Mouse (Mus musculus) megakaryocyte-erythroid progenitor cell, adult 5-6 weeks (primary cell): ENCODE measurements at regions not wholly inside any gene's neighbourhood (a gene's known extent, or its start where the extent isn't known, plus 50 kb on each side); places are given as distances from the start of the nearest gene placed in this dataset.

Source experiments
- ATAC-seq: replicated peaks from 2 replicates; pipeline ENCODE4 v1.8.0; 2016; ENCODE audit warnings: mild to moderate bottlenecking, inconsistent platforms; ENCODE audit not compliant: severe bottlenecking, poor library complexity, low FRiP score, low TSS enrichment

DNA sequence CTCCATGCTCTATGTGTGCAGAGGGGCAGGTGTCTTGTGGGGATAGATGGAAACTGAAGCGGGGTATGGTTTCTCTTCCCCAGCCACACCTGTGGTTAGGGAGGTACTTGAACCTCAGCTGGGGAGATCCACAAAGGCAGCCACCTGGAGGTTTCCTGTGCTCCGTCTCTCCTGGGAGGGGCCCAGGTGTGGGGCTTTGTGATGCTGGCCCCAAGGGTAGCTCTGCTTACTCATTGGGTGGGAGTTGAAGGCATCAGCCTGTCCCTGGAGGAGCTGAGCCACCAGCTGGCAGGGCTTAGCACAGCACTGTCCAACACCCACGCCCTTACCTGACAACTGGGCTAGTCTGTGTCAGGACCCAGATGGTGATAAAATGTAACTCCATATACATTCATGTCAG, 81.4 kb downstream of the Lhx2 start:
- ATAC-seq: no peak

DNA sequence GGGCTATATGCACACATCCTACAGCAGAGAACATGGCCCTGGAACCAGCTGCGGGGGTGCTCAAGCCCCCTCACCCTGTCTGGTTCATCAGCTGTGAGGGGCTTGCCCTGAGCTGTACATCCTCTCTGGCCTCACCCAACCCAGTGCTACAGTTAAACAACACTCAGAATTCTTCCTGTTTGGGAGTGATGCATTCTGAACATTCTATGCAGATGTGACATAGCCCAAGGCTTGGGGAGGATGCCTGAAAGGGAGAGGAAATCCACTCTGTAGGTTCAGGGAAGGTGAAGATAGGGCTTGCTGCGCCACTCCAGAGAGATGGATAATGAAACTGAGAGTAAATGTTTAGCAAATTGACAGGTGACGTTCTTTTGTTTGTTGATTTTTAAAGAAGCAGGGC, 83.3 kb downstream of the Lhx2 start:
- no peak for ATAC-seq

DNA sequence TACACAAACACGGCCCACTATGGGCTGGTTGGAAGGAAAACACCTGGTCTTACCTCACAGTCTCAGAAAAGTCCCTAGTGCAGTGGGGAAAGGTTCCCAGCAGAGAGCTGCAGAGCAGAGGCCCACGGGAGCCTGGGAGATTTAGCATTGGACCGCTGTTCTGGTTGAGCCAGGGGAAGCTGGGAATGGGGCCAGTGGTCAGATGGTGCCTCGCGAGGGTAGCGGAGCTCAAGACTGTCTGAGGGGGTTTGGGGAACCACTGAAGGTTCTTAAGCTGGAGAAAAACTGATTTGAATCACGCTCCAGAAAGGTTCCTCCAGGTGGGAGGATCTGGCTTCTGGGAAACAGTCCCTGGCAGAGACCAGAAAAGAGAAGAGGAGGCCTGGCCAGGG, 84.8 kb downstream of the Lhx2 start:
- no peak for ATAC-seq

DNA sequence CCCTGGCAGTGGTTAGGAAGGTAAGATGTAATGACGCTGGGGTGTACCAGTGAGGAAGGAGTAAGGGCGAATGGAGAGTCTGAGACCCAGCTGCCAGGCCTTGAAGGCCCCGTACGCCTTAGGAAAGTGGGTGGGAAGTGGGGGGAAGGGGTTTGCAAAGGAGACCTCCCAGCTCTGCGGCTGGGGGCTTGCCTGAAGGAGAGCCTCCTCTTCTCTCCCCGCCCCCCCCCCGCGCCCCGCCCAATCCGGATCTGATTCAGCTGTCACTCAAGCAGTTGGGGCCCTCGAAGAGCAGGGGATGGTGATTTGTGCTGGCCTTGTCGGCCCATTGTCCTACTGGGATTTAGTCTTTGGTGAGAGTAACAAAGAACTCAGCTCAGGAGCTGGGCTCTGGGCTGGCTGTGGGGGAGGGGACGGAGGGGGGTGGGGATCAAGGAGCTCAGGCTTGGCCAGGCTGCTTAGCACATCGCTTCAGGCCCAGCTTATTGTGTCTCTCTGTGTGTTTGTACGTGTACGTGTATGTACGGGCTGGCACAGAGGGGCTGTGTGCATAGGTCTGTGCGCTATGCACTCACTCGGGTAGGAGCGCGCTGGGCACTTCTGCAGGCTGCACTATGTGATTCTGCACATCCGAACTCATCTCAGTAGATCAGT, 85.3 kb downstream of the Lhx2 start:
- ATAC-seq: no peak

DNA sequence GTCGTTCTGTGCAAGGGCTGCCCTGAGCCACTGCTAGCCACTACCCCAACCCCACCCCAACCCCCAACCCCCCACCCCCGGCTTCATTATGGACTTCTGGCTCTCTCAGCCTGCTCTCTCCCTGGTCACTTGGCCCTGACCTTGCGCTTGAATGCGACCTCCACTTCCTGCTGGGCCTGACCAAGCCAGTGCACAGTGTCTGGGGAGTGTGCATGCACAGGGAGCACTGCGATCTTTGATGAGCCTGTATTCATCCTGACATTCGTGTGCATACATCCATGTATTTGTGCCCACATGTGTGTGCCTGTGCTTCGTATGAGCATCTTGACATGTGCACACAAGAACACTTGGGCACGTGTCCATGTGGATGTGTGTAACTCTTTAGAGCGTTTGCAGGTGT, 85.9 kb downstream of the Lhx2 start:
- no peak for ATAC-seq

DNA sequence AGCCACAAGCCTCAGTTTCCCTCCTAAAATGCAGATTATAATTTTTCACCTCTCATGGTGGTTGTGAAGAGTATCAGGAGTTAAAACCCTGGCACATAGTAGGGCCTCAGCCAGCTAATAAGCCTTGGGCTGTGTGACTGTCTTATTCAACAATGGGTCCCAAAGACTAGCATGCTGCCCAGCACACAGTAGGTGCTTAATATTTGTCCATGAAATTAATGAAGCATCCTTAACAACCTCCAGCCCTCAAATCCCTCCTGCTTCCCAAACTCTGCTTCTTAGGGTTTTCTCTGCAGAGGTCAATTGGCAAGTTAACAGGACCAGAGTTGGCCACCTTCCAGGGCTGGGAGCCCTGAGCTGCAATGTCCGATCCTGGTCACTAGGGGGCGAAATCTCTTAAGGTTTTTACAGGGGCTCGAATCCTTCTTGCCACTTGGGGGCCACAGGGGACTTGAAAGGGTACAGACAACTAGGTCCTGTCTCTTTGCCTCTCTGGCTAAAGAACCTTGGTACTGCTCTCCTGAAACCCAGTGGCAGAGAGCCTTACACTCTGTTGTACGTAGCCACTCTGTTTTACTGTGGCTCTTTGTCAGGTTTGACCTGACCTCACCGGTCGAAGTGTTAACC, 81.6 kb upstream of the Nek6 start:
- peak; percentile 72 for ATAC-seq

DNA sequence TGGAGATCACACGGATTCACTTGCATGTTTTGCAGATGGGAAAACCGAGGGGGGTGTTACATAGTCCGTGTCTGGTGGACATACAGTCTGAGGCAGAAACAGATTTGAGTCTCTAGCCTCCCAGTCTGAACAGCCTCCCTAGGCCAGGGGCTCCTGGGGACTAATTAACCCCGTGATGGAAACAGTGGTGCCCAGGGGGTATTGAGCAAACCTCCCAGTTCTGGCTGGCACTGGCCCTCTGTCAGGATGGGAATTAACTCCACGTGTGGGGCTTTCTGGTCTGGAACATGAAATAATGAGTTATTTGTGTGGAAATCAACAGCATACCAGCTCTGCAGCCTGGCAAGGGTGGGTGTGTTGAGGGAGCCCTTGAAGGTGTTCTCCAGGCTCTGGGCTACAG, 79.9 kb upstream of the Nek6 start:
- no peak for ATAC-seq

DNA sequence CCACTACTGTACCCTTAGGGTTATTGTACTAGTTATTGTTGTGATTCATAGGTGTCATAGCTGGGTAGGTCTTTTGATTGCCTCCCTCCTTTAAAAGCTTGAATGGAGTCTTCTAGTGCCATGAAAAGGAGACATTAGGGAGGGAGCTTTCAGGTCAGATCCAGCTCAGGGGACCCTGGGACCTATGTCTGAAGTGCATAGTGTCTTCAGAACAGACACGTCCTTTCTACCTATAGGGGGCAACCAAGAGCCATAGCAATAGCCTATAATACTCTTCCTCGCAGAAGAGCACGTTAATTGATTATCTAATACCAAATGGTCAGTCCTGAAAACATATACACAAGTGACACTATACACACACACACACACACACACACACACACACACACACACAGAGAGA, 77.7 kb upstream of the Nek6 start:
- ATAC-seq: no peak

DNA sequence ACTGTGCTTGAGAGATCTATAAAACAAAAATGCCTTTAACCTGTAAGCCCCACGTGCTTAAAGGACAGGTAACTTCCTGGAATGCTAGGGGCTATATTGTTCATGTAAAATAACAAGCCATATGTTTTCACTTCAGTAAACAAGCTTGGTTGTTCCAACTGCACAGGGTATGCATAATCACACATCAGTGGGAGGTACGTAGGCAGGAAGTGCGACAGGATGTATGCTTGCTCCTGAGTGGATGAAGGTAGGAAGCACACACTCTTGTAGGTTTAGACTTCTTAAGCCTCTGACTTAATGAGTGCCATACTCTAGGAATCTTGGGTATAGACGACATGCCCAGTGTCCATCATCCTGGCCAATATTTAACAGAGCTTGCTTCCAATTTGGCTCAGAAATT, 74.7 kb upstream of the Nek6 start:
- no peak for ATAC-seq

DNA sequence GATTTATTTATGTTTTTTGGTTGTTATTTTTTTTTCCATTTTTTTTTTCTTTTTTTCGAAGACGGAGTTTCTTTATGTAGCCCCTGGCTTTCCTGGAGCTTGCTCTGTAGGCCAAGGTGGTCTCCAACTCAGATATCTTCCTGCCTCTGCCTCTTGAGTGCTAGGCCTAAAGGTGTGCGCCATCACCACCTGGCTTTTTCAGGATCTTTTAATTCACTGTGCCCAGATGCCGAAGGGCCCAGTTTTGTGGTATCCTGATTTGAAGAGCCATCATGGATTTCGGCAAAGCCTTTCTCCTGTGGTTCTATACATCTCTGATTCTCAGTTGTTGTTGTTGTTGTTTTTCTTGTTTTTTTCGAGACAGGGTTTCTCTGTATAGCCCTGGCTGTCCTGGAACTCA, 72.3 kb upstream of the Nek6 start:
- no peak for ATAC-seq

DNA sequence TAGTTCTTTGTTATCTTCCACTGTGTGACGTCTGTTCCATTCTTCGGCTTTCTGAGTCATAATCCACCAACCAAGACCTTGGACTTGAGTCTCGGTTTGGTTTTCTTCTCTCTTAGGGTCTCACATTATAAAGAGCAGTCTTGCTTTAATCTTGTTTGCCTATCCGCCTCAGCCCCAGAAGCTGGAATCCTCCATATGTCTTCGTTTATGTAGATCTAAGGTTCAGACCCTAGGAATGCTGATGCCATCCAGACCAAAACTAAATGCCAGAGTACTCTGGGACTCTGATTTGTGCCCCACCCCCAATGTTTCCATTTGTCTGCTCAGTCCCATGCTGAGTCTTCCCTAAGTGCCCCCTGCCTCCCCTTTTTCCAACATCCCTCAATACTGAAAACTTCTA, 71.5 kb upstream of the Nek6 start:
- ATAC-seq: no peak

DNA sequence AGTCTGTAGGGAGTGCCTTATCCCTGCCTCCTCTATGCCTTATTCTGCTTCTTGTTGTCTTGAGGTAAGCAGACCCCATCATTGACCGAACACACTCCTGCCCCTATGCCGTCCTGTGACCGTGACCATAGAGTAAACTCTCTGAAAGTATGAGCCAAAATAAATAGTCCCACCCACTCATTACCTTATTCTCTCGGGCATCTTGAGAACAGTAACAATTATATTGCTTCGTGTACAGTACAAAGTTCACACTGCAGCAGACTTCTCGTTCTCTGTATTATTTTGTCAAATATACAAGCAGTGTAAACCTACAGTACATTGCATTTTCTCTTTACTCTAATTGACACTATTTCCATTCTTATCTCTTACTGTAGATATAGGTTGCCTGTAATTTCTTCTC, 62.4 kb upstream of the Nek6 start:
- ATAC-seq: no peak

DNA sequence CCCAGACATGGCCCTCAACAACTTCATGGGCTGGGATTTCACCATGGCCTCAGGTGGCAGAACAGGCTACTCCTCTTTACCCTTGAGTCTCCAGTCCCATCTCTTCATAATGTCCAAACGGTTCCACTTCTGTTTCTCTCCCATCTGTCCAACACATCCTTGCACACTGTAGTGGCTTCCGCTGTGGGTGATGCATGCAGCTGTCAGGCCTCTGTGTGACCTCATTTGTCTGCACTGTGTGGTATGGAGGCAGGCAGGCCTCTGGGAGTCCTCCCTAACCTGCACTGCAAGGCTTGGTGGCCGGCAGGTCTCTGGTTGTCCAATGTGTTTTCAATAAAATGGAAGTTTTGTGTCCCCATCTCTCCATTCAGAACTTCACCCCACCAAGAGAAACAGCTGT, 54.9 kb upstream of the Nek6 start:
- no peak for ATAC-seq

DNA sequence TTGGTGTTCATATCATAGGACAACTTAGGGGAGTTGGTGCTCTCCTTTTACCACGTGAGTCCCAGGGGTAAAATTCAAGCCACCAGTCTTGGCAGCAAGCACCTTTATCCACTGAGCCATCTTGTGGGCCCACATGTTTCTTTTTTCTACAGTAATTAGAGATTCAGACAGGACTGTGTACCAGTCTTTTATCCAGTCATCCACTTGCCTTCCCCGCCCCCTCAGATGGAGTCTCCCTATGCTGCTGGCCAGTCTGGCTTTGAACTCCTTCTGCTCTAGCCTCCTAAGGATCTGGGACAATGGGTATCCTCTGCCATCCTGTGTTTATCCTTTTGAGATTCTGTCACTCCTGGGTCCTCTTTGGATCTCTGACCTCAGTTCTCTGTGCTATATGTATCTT, 51.1 kb upstream of the Nek6 start:
- peak; percentile 19; the same call in 1 of the 2 replicates for ATAC-seq

DNA sequence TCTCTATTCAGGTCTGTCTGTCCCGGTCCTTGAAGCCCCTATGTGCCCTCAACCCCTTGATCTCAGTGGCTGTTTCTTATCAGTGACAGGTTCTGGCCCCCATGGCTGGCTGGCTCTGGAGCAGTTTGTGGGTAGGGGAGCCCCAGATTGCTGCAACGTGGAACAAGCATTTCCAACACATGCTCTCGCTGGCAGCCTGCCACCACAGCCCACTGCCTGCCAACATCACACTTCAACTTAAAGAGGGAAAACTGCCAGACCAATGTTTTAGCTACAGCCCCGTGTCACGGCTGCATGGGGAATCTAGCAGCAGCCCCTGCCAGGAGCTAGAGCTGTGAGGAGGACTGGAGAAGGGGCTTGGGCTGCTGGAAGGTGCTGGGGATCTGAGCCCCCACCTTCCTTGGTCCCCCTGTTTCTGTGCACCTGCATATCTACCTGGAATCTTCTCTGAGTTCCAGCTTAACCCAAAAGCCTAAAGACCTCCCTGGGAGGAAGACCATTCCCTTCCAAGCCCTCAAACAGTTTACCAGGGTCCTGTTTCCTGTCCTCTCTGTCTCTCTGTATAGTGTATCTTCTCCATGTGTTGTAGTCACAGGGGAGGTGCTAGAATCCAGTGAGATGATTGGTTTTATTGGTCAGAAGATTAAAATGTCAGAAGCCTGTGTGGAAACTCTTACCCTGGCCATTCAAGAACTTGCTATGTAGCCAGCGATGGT, 50.5 kb upstream of the Nek6 start:
- ATAC-seq: peak; percentile 21
